Mouse (Mus musculus) hindbrain, embryonic 13.5 days (tissue): ENCODE data around the gene Btnl9. TPM values are rescaled to one million over a fixed set of nuclear protein-coding genes. Genes with fewer than 3 reads are reported as not detected.

Source experiments
- ATAC-seq: fragments of 200-750 bp; cut with Nextera tagmentation; 2 replicates; pipeline ENCODE4 v1.8.0; 2017; ENCODE audit warnings: moderate TSS enrichment; ENCODE audit not compliant: low FRiP score
- H3K27ac ChIP-seq: fragments of 300-500 bp; sonication (generic); 2 replicates; pipeline ENCODE4 v1.5.1; 2015; ENCODE audit warnings: inconsistent platforms, mild to moderate bottlenecking, moderate library complexity
- H3K27me3 ChIP-seq: fragments of 300-500 bp; sonication (generic); 2 replicates; pipeline ENCODE4 v1.6.1; 2015; ENCODE audit warnings: mild to moderate bottlenecking, inconsistent platforms
- H3K36me3 ChIP-seq: fragments of 300-500 bp; sonication (generic); 2 replicates; pipeline ENCODE4 v1.6.1; 2015; ENCODE audit warnings: mild to moderate bottlenecking, inconsistent platforms
- H3K4me1 ChIP-seq: fragments of 300-500 bp; sonication (generic); replicated peaks from 2 replicates; pipeline ENCODE4 v1.6.1; 2015; ENCODE audit warnings: inconsistent platforms
- H3K4me2 ChIP-seq: fragments of 300-500 bp; sonication (generic); 2 replicates; pipeline ENCODE4 v1.6.1; 2015; ENCODE audit warnings: inconsistent platforms, mild to moderate bottlenecking, moderate library complexity
- H3K4me3 ChIP-seq: fragments of 300-500 bp; sonication (generic); 2 replicates; pipeline ENCODE4 v1.5.1; 2015; ENCODE audit warnings: mild to moderate bottlenecking, inconsistent platforms
- H3K9ac ChIP-seq: fragments of 300-500 bp; sonication (generic); 2 replicates; pipeline ENCODE4 v1.6.1; 2015; ENCODE audit warnings: mild to moderate bottlenecking, inconsistent platforms
- H3K9me3 ChIP-seq: fragments of 300-500 bp; sonication (generic); 2 replicates; pipeline ENCODE4 v1.6.1; 2016; ENCODE audit warnings: inconsistent platforms
- WGBS: fragments of 180-500 bp; shearing (Covaris S2); methylation state at CpG from one replicate; pipeline ENCODE4 v1.1.7; 2015; 5-methylcytosine and 5-hydroxymethylcytosine counted together
- polyA plus RNA-seq: library from polyadenylated mRNA; unstranded; fragments of >200 nt; fragmentation: Nextera tagmentation; extraction: Ambion mirVana; gene quantifications from 2 replicates; pipeline ENCODE4 v1.2.1, GENCODE M21; 2015

Gene Btnl9
- 0.05 and 0.10 TPM in 2 replicates for polyA plus RNA-seq

DNA sequence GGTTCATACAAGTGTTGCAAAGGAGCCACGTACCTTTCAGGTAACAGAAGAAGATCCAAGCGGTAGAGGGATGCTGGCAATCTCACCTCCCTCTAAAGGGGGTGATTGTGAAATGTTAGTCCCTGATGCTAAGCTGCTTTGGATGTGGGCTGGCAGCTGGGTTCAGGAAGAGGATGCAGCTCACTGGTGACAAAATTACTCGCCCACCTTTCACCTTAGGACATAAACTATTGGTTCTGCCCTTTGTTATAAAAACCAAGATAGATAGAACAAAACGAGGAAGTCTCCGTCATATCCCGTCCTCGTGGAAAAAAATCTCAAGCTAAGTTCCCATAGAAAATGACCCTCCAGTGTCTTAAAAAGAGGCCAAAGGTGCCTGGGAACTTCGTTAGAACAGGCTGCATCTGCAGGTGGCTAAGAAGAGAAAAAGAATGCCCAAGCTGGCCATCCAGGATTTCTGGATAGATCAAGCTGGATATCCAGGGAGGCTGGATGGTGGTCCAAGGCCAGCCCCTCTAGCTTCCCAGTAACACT lies at the start of gene Btnl9:
Btnl9 (minus strand) TSS at position 205 of the 534 bp plus-strand sequence.
- no peak within 1 kb of the TSS for H3K4me3 ChIP-seq
- H3K4me1 ChIP-seq = no peaks in the 10 kb centered on the region
- H3K27me3 ChIP-seq = no peaks in the 10 kb centered on the region
- H3K9ac ChIP-seq = no peak within 1 kb of the TSS
- H3K9me3 ChIP-seq = no peaks in the 10 kb centered on the region
- no peak within 1 kb of the TSS for H3K4me2 ChIP-seq
- no peak within 1 kb of the TSS for H3K27ac ChIP-seq
- 85% methylated on average over 8 of the region's 8 CpGs for WGBS
- ATAC-seq = no peak
- no peaks in the 10 kb centered on the region for H3K36me3 ChIP-seq

DNA sequence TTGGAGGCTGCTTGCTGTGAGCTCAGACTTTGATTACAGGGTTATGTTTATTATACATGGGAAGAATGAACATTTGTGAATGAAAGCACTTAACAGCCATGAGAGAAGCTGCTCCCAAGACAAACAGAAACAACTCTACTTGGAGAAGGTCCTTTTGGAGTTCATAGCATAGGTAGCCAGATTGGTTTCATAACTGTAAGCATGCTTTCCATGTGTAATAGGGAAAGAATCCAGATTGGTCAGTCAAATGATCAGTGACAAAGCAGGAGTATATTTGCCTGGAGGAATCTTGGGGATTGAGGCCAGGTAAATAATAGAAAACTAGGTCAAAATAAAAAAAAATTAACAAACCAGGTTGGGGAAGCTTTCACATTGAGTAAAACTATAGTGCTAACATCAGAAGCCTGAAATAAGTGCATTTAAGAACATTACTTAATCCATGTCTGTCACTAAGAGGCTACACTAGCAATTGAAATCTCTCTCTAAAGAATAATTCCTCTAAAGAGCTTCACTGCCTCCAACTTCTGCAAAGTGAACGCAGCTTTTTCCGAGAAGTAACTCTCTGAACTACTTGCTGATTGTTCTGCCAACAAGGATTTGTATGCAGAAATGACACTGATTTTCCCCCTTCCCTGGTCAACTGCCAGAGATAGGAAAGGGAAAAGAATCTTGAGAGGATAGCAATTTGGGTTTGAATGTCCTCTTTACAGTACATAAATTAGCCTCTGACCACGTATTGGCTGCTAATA lies 48.7 kb upstream of the Btnl9 start:
- Histone ChIP-seq H3K27me3 (no peaks in the 10 kb centered on the region), H3K4me1 (no peaks in the 10 kb centered on the region), H3K4me3 (no peak overlapping the region), H3K27ac (no peak overlapping the region), H3K4me2 (no peak overlapping the region), H3K36me3 (no peaks in the 10 kb centered on the region), H3K9ac (no peak overlapping the region), H3K9me3 (no peaks in the 10 kb centered on the region)
- WGBS = 76% methylated on average over 3 of the region's 3 CpGs
- ATAC-seq = no peak

DNA sequence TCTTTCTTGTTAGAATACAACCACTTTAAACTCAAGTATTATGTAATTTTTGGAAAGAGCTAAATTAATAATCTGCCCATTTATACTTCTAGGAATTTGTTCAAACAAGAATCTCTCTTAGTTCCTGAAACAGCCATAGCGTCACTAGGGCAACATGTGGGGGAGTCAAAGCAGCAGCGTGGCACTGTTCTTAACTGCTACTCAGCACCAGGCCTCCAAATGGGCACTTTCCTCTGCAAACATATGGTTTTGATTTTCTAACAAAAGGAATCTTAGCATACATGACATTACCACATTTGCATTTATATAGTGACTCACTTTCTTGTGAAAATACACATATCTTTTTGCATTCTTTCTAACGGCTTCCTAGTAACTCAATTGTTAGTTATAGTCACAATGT lies 45.8 kb upstream of the Btnl9 start:
- no peak overlapping the region for H3K4me2 ChIP-seq
- no peaks in the 10 kb centered on the region for H3K9me3 ChIP-seq
- H3K27me3 ChIP-seq = no peaks in the 10 kb centered on the region
- no peak for ATAC-seq
- no peak overlapping the region for H3K9ac ChIP-seq
- no peaks in the 10 kb centered on the region for H3K36me3 ChIP-seq
- no peak overlapping the region for H3K27ac ChIP-seq
- WGBS = 73% methylated on average over 3 of the region's 3 CpGs
- H3K4me3 ChIP-seq = no peak overlapping the region
- H3K4me1 ChIP-seq = no peaks in the 10 kb centered on the region

DNA sequence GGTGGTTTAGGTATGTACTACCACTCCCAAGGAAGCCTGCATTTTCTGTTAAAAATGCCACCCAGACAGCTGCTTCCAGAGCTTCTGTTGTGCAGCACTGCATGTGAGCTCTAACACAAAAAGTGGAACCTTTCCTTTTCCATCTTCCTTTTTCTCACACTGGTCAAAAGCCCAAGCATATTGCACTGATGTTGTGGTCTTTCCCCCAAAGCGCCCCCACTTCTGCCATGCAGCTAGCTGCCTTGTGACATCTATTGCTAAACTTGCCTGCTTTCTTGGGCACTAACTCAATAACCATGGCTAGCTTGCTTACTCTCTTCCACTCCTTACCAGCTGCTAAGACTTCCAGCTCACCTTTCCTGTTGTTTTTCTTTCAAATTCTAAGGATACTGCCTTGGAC lies 37.5 kb upstream of the Btnl9 start:
- Histone ChIP-seq H3K9ac (no peak overlapping the region), H3K36me3 (no peaks in the 10 kb centered on the region), H3K27me3 (no peaks in the 10 kb centered on the region), H3K4me3 (no peak overlapping the region), H3K9me3 (no peaks in the 10 kb centered on the region), H3K4me1 (no peaks in the 10 kb centered on the region), H3K27ac (no peak overlapping the region), H3K4me2 (no peak overlapping the region)
- 58% methylated on average over 1 of the region's 1 CpGs for WGBS
- ATAC-seq = no peak

DNA sequence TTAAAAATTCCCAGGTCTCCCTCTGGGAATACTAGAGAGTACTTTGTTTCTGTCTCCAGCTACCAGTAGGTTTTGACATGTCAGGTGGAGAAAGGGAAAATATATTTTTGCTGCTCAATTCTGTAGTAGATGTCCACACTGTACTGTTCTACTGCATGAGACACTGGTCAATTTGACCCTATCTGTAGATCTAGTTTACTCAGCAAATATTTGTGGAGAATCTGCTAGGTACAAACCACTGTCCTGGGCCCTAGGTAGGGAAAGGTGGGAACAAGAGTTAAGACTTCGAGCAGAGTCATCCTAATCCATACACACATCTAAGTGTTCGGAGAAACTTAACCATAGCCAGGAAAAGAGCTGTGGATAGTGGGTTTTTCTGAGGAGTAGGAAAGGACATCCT lies 32.3 kb upstream of the Btnl9 start:
- no peak overlapping the region for H3K4me2 ChIP-seq
- ATAC-seq = no peak

DNA sequence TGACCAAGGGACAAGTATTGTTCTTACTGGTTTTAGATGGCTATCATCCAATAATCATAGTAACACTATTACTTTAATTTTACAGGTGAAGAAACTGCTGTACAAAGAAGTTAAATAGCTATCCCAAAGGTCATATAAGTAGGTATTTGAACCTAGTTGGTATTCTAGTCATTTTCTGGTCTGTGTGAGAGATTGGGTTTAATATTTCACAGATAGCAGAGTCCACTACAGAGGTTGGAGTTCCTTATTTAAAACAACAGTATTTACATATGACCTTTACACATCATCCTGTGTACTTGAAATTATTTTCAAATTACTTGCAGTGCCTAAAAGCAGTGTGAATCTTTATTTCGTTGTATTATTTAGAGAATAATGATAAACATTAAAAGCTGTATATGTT lies 26.5 kb upstream of the Btnl9 start:
- WGBS = 97% methylated on average over 1 of the region's 1 CpGs
- Histone ChIP-seq H3K27me3 (no peaks in the 10 kb centered on the region), H3K4me2 (no peak overlapping the region), H3K27ac (no peak overlapping the region), H3K4me3 (no peak overlapping the region), H3K9me3 (no peaks in the 10 kb centered on the region), H3K9ac (no peak overlapping the region), H3K36me3 (peaks cover 39% of the 10 kb centered on the region), H3K4me1 (peaks cover 4% of the 10 kb centered on the region; the same call in 1 of the 2 replicates)
- ATAC-seq = no peak

More for the DNA sequence above, 32.3 kb upstream of the Btnl9 start:
- Histone ChIP-seq H3K4me1 (no peaks in the 10 kb centered on the region), H3K9ac (no peak overlapping the region), H3K36me3 (peaks cover 32% of the 10 kb centered on the region), H3K9me3 (no peaks in the 10 kb centered on the region), H3K27me3 (no peaks in the 10 kb centered on the region), H3K4me3 (no peak overlapping the region), H3K27ac (no peak overlapping the region)
- 95% methylated on average over 2 of the region's 2 CpGs for WGBS

DNA sequence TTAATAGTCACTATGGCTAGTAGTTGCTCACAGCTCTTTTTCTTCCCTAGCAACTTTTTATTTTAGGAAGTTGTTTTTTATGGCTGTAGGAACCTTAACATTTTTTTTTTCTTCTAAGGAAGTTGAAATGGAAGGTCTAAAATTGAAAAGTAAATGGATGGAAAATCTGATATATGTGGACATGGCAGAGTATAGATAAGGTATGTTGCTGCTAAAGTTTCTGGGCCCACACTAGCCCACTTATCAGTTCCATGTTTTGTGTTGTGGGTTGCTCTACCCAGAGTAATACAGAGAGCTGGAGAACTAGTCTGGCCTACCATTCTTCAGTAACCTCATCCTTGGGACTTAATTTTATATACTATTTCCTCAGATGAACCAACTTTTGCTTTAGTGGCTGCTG lies 25.6 kb upstream of the Btnl9 start:
- Histone ChIP-seq H3K4me1 (peaks cover 7% of the 10 kb centered on the region; the same call in 1 of the 2 replicates), H3K27ac (no peak overlapping the region), H3K9ac (no peak overlapping the region), H3K4me2 (no peak overlapping the region), H3K27me3 (no peaks in the 10 kb centered on the region), H3K9me3 (no peaks in the 10 kb centered on the region), H3K4me3 (no peak overlapping the region), H3K36me3 (peaks cover 38% of the 10 kb centered on the region)
- no peak for ATAC-seq

DNA sequence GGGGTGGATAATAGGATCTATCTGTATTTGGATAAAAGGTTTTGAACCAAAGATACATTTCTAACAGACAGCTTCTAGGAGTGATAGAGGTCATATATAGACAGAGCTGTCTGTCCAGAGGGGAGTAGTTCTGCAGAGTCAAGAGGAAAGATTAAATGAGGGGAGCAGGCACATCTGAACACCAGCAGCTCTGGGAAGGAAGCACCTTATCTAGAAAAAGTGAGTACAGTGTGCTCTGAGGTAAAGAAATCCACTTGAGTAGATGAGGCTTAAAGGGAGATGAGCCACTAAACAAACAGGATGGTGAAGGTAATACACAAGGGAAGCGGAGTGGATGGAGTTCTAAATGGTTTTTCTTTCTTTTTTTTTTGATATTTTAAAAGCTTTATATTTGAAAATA lies 20.5 kb upstream of the Btnl9 start:
- no peak for ATAC-seq
- Histone ChIP-seq H3K9me3 (no peaks in the 10 kb centered on the region), H3K4me1 (peaks cover 22% of the 10 kb centered on the region), H3K27ac (no peak overlapping the region), H3K27me3 (no peaks in the 10 kb centered on the region), H3K9ac (no peak overlapping the region), H3K4me2 (no peak overlapping the region), H3K36me3 (peaks cover 5% of the 10 kb centered on the region; the same call in 1 of the 2 replicates), H3K4me3 (no peak overlapping the region)
- 96% methylated on average over 1 of the region's 1 CpGs for WGBS

DNA sequence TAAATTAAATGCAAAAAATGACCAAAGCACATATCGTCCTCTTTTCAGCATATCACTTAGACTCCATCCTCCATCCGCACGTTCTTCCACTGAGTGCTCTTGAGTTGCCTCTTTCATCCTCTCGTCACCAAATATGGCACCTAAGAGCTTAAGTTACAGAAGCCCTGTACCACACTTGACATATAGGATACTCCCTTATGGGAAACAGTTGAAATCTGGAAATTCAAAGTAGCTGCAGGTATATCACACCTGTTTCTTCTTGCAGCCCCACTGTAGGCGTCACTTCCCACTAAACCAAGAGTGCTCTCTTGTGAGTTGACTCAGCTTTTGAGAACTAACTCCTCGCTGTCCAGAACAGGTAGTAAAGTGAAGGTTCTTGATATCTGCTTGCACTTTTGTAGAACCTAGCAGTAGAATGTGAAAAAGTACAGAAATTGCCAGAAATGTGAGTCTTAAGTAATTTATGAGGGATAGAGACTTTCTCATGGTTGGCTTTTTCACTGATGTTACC lies 18.2 kb upstream of the Btnl9 start:
- Histone ChIP-seq H3K27me3 (no peaks in the 10 kb centered on the region), H3K27ac (no peak overlapping the region), H3K9me3 (no peaks in the 10 kb centered on the region), H3K4me2 (peak overlapping the region; percentile 70), H3K9ac (no peak overlapping the region; the same call in 1 of the 2 replicates), H3K4me1 (peaks cover 29% of the 10 kb centered on the region), H3K4me3 (peak overlapping the region; percentile 94; the same call in 1 of the 2 replicates), H3K36me3 (peaks cover 5% of the 10 kb centered on the region; the same call in 1 of the 2 replicates)
- ATAC-seq = no peak
- 91% methylated on average over 6 of the region's 6 CpGs for WGBS

DNA sequence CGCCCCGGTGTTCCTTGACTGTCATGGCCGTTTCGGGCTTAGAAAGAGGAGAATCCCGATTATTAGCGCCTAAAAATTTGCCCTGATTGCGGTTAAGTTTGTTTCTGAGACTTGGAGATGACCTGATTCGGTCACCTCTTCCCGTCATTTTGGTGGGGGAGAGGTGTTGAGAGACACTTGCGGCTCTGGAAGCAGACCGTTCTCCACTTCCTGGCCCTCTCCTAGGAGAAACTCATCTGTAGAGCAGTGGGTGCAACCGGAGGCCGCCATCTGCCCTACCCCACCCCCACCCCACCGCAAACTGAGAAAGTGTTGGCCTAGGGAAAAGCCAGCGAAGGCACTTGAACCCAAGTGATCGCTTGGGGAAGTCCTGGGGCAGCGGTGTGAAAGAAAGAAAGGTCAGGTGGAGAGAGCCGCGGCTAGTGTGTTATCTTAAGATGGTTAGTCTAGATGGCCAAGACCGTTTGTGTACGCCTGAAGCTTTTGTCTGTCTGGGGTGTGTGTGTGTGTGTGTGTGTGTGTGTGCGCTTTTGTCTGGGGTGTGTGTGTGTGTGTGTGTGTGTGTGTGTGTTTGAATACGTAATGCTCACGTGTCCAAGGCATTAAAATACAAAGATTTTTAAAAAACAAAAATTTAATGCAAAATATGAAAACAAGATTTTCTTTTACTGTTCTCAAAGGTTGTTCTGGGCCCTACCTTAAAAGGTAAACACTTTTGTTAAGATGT lies 17.0 kb upstream of the Btnl9 start:
- H3K9ac ChIP-seq = peak overlapping the region; percentile 98
- ATAC-seq = peak; percentile 82
- no peaks in the 10 kb centered on the region for H3K27me3 ChIP-seq
- peak overlapping the region; percentile 94 for H3K4me3 ChIP-seq
- no peaks in the 10 kb centered on the region for H3K9me3 ChIP-seq
- under 1% methylated on average over 24 of the region's 24 CpGs for WGBS
- peak overlapping the region; percentile 70 for H3K4me2 ChIP-seq
- peak overlapping the region; percentile 98 for H3K27ac ChIP-seq
- peaks cover 5% of the 10 kb centered on the region; the same call in 1 of the 2 replicates for H3K36me3 ChIP-seq
- peaks cover 25% of the 10 kb centered on the region for H3K4me1 ChIP-seq

DNA sequence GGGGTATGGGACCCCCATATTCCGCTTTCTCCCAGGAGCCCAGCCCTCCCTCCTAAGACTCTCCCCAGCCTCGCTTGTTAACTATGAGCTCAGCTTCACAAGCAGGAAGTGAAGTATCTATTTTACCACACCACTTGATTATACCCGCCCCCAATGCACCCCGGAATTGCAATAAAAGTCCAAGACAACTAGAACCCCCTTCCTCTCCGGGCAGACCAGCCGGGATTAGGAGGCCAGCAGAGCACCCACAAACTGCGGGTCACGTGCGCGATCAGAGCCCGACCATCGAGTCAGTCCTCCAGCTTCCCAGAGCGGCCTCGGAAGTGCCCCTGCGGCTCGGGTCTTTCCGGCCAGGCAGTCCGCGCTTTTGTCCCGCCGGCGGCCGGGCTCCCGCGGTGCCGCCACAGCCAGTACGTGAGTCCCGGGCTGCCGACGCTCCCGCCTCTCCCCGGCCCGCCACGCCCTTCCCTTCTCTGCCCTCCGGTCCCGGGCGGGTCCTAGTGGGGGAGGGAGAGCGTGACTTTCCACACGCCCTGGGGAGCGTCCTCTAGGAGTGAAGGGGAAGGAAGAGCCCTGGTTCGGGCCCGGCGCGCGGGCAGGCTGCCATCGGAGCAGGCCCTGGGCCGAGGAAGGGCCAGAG lies 16.3 kb upstream of the Btnl9 start, which contains the start of gene Zfp62:
Zfp62 (plus strand) TSS at position 164 of the 640 bp plus-strand sequence.
- Histone ChIP-seq H3K4me2 (peak within 1 kb of the TSS; percentile 70), H3K27ac (peak within 1 kb of the TSS; percentile 98), H3K27me3 (no peaks in the 10 kb centered on the region), H3K4me1 (peaks cover 22% of the 10 kb centered on the region), H3K9ac (peak within 1 kb of the TSS; percentile 98), H3K4me3 (peak within 1 kb of the TSS; percentile 94), H3K36me3 (peaks cover 5% of the 10 kb centered on the region; the same call in 1 of the 2 replicates), H3K9me3 (no peaks in the 10 kb centered on the region)
- ATAC-seq = peak; percentile 93
- WGBS = under 1% methylated on average over 47 of the region's 47 CpGs
